In genomic region chr2:174473550-174473927, GRCm38 (mm10) we compare ENCODE assay signal across 8 mouse cellular contexts. TPM values are rescaled to one million over a fixed set of nuclear protein-coding genes. Genes with fewer than 3 reads are reported as not detected.
A peak's percentile ranks its signal among the peaks of the same experiment; 100 is the strongest.
DNase-seq lines count a peak whose midpoint lies in the region; ATAC-seq and TF ChIP-seq lines count a peak whose summit lies in the region.

No protein-coding gene starts in this region.

- WGBS in heart, embryonic 11.5 days (ENCODE audit: insufficient replicate concordance) = 84% methylated on average over 5 of the region's 5 CpGs
- WGBS in forebrain, embryonic 15.5 days = 82% methylated on average over 5 of the region's 5 CpGs
- 80% methylated on average over 5 of the region's 5 CpGs for WGBS in liver, postnatal 0 days (ENCODE audit: insufficient replicate concordance)

- no peaks in the 10 kb centered on the region for H3K36me3 ChIP-seq in heart, embryonic 11.5 days (ENCODE audit: control insufficient read depth, insufficient read depth, low read length)
- H3K36me3 ChIP-seq in E14TG2a.4 (ENCODE audit: insufficient read depth, low read length) = peaks cover 30% of the 10 kb centered on the region
- H3K36me3 ChIP-seq in forebrain, embryonic 15.5 days = no peaks in the 10 kb centered on the region
- H3K36me3 ChIP-seq in liver, postnatal 0 days (replicated peaks; ENCODE audit: insufficient read depth, low read length) = peaks cover 14% of the 10 kb centered on the region; the same call in 1 of the 2 replicates

- H3K4me2 ChIP-seq in heart, embryonic 11.5 days = peak overlapping the region; percentile 78
- H3K4me2 ChIP-seq in forebrain, embryonic 15.5 days (replicated peaks) = peak overlapping the region; percentile 81
- H3K4me2 ChIP-seq in liver, postnatal 0 days (ENCODE audit: low read depth, low read length) = peak overlapping the region; percentile 94

- H3K4me3 ChIP-seq in heart, embryonic 11.5 days (ENCODE audit: low read depth, low read length) = peak overlapping the region; percentile 67
- H3K4me3 ChIP-seq in E14TG2a.4 (replicated peaks; ENCODE audit: low read length) = peak overlapping the region; percentile 90
- H3K4me3 ChIP-seq in forebrain, embryonic 15.5 days = peak overlapping the region; percentile 71
- H3K4me3 ChIP-seq in liver, postnatal 0 days (ENCODE audit: low read depth, low read length) = peak overlapping the region; percentile 40

- peak overlapping the region; percentile 78 for H3K27ac ChIP-seq in heart, embryonic 11.5 days (ENCODE audit: low read depth, low read length)
- H3K27ac ChIP-seq in forebrain, embryonic 15.5 days (replicated peaks) = no peak overlapping the region
- peak overlapping the region; percentile 82 for H3K27ac ChIP-seq in liver, postnatal 0 days (ENCODE audit: low read depth)

- H3K27me3 ChIP-seq in heart, embryonic 11.5 days (ENCODE audit: control insufficient read depth, insufficient read depth, low read length) = no peaks in the 10 kb centered on the region
- 0 out of 2 replicates have a peak, but pooled peaks cover 3% of the 10 kb centered on the region for H3K27me3 ChIP-seq in E14TG2a.4 (ENCODE audit: insufficient read depth, low read length)
- no peaks in the 10 kb centered on the region for H3K27me3 ChIP-seq in forebrain, embryonic 15.5 days
- H3K27me3 ChIP-seq in liver, postnatal 0 days (ENCODE audit: insufficient read depth, low read length) = no peaks in the 10 kb centered on the region

- ATAC-seq in heart, embryonic 11.5 days (replicated peaks; ENCODE audit: insufficient number of reproducible peaks, low FRiP score, low TSS enrichment) = no peak
- peak; percentile 3 for ATAC-seq in forebrain, embryonic 15.5 days (replicated peaks)
- ATAC-seq in liver, postnatal 0 days = no peak

- peak overlapping the region; percentile 75 for H3K9ac ChIP-seq in heart, embryonic 11.5 days (ENCODE audit: low read depth, low read length)
- no peak overlapping the region; the same call in 1 of the 2 replicates for H3K9ac ChIP-seq in forebrain, embryonic 15.5 days (replicated peaks)
- H3K9ac ChIP-seq in liver, postnatal 0 days (replicated peaks) = no peak overlapping the region; the same call in 1 of the 2 replicates

- no peak for TF ChIP-seq EP300 in liver, postnatal 0 days (IDR thresholded peaks at IDR 0.05; ENCODE audit: low read depth)

- no peak for DNase-seq in heart, adult 9 months (ENCODE audit: low spot score in 2 of 2)
- no peak for DNase-seq in liver, postnatal 0 days
- DNase-seq in c-Kit-positive CD71-positive TER-119-positive erythroid progenitor cells, embryonic 14.5 days (ENCODE audit: low spot score) = no peak
- DNase-seq in cerebellum, adult 9-11 months = no peak
- no peak for DNase-seq in gastrocnemius, postnatal 4 days (ENCODE audit: low spot score in 2 of 2)

- H3K4me1 ChIP-seq in heart, embryonic 11.5 days (ENCODE audit: control insufficient read depth, insufficient read depth, low read length) = peaks cover 19% of the 10 kb centered on the region
- peaks cover 42% of the 10 kb centered on the region for H3K4me1 ChIP-seq in E14TG2a.4 (replicated peaks; ENCODE audit: low read depth, low read length)
- H3K4me1 ChIP-seq in forebrain, embryonic 15.5 days = peaks cover 12% of the 10 kb centered on the region
- H3K4me1 ChIP-seq in liver, postnatal 0 days (ENCODE audit: insufficient read depth) = peaks cover 35% of the 10 kb centered on the region

- no peaks in the 10 kb centered on the region for H3K9me3 ChIP-seq in heart, embryonic 11.5 days (replicated peaks; ENCODE audit: control insufficient read depth, low read length)
- no peaks in the 10 kb centered on the region for H3K9me3 ChIP-seq in E14TG2a.4 (ENCODE audit: low read length)
- no peaks in the 10 kb centered on the region for H3K9me3 ChIP-seq in forebrain, embryonic 15.5 days
- no peaks in the 10 kb centered on the region for H3K9me3 ChIP-seq in liver, postnatal 0 days (ENCODE audit: low read length)

- no peak for TF ChIP-seq CTCF in E14TG2a.4 (conservative IDR thresholded peaks at IDR 0.05; ENCODE audit: low read length)
- no peak for TF ChIP-seq CTCF in liver, postnatal 0 days (IDR thresholded peaks at IDR 0.05; ENCODE audit: low read depth)

RNA-seq across cellular contexts. Expression of gene Prelid3b, which starts 0.7 kb away (rescaled TPM):
- polyA plus RNA-seq in heart, embryonic 11.5 days (2014; fragmentation: Nextera tagmentation; extraction: Ambion mirVana) = 140 and 165 TPM in 2 replicates
- polyA plus RNA-seq in forebrain, embryonic 15.5 days (2015; fragmentation: Nextera tagmentation; extraction: Ambion mirVana) = 112 and 115 TPM in 2 replicates
- polyA plus RNA-seq in liver, postnatal 0 days (2015; fragmentation: Nextera tagmentation; extraction: Ambion mirVana) = 68.6 and 72.3 TPM in 2 replicates
- 10 to 100 TPM; 58.9 to 62.8 TPM for total RNA-seq in gastrocnemius, postnatal 4 days (2021)

RNA-seq across cellular contexts. Expression of gene Atp5e, which starts 9.6 kb away (rescaled TPM):
- 953 and 1,053 TPM in 2 replicates for polyA plus RNA-seq in heart, embryonic 11.5 days (2014; fragmentation: Nextera tagmentation; extraction: Ambion mirVana)
- 668 and 672 TPM in 2 replicates for polyA plus RNA-seq in forebrain, embryonic 15.5 days (2015; fragmentation: Nextera tagmentation; extraction: Ambion mirVana)
- 528 and 545 TPM in 2 replicates for polyA plus RNA-seq in liver, postnatal 0 days (2015; fragmentation: Nextera tagmentation; extraction: Ambion mirVana)
- 100 to 1,000 TPM; 771 to 884 TPM for total RNA-seq in gastrocnemius, postnatal 4 days (2021)

RNA-seq across cellular contexts. Expression of gene Tubb1, which starts 23.0 kb away (rescaled TPM):
- 11.0 and 14.6 TPM in 2 replicates for polyA plus RNA-seq in heart, embryonic 11.5 days (2014; fragmentation: Nextera tagmentation; extraction: Ambion mirVana)
- 0.59 and 0.91 TPM in 2 replicates for polyA plus RNA-seq in forebrain, embryonic 15.5 days (2015; fragmentation: Nextera tagmentation; extraction: Ambion mirVana)
- 21.4 and 26.4 TPM in 2 replicates for polyA plus RNA-seq in liver, postnatal 0 days (2015; fragmentation: Nextera tagmentation; extraction: Ambion mirVana)
- under 1 TPM; 0.26 to 0.52 TPM for total RNA-seq in gastrocnemius, postnatal 4 days (2021)

RNA-seq across cellular contexts. Expression of gene Ctsz, which starts 34.7 kb away (rescaled TPM):
- 110 and 117 TPM in 2 replicates for polyA plus RNA-seq in heart, embryonic 11.5 days (2014; fragmentation: Nextera tagmentation; extraction: Ambion mirVana)
- polyA plus RNA-seq in forebrain, embryonic 15.5 days (2015; fragmentation: Nextera tagmentation; extraction: Ambion mirVana) = 75.1 and 78.9 TPM in 2 replicates
- 174 and 178 TPM in 2 replicates for polyA plus RNA-seq in liver, postnatal 0 days (2015; fragmentation: Nextera tagmentation; extraction: Ambion mirVana)
- total RNA-seq in gastrocnemius, postnatal 4 days (2021) = 10 to 100 TPM; 80.8 to 95.9 TPM

RNA-seq across cellular contexts. Expression of gene Nelfcd, which starts 57.9 kb away (rescaled TPM):
- 99.5 and 101 TPM in 2 replicates for polyA plus RNA-seq in heart, embryonic 11.5 days (2014; fragmentation: Nextera tagmentation; extraction: Ambion mirVana)
- polyA plus RNA-seq in forebrain, embryonic 15.5 days (2015; fragmentation: Nextera tagmentation; extraction: Ambion mirVana) = 110 and 112 TPM in 2 replicates
- polyA plus RNA-seq in liver, postnatal 0 days (2015; fragmentation: Nextera tagmentation; extraction: Ambion mirVana) = 34.5 and 38.8 TPM in 2 replicates
- total RNA-seq in gastrocnemius, postnatal 4 days (2021) = 10 to 100 TPM; 58.8 to 77.5 TPM

Comparison
In these comparisons a context has a peak if more than half of its experiments do, and no peak if none do; other contexts are left out.
1. H3K4me3 ChIP-seq: peak in every context shown above with its lines; median percentile 90 in E14TG2a.4; 71 in forebrain, embryonic 15.5 days; 67 in heart, embryonic 11.5 days; 40 in liver, postnatal 0 days.